Mouse (Mus musculus): ENCODE measurements around the gene Ifi35.
"Not testable (repeated sequence)": the region's sequence is repeated elsewhere in the genome, so short reads cannot be mapped to it uniquely, and the experiment has no call there.

Gene Ifi35

DNA sequence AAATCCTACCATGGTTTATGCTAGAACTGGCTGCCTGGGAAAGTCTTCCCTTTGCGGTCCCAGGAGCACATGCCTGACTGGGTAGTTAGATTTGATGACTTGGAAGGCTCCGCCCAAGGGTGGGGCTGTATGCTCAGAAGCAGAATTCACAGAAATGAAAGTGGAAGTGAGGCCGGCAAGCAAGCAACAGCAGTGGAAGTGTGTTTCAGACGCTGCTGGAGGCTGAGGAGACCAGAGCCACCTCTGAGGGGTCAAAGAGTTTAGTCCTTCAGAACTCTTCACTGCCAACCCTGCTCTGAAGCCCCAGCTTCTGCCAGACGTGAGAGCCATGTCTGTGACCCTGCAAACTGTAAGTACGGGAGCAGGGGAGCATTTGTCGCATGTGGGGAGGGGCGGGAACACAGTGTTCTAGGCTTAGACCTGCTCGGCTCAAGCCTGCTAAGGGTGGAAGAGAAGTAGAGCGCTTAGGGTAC, at the start of gene Ifi35:
Gene Ifi35 (plus strand): TSS at position 134 of the 473 bp plus-strand sequence.
- DNase-seq (ENCODE audit: low read depth, low spot score), result no peak

- no peak for DNase-seq (ENCODE audit: low read depth, low spot score)
Measured at GRCm38 (mm10) chr11:101415306-101415705, 32.9 kb upstream of the Ifi35 start.

- no peak for DNase-seq (ENCODE audit: low read depth, low spot score)
Measured at GRCm38 (mm10) chr11:101416433-101417100, 31.6 kb upstream of the Ifi35 start.

- peak; percentile 75 for DNase-seq (ENCODE audit: low read depth, low spot score)
Measured at GRCm38 (mm10) chr11:101417101-101417855, 30.9 kb upstream of the Ifi35 start, which contains the start of gene Aarsd1. Aarsd1 (minus strand) TSS chr11:101417615.

DNA sequence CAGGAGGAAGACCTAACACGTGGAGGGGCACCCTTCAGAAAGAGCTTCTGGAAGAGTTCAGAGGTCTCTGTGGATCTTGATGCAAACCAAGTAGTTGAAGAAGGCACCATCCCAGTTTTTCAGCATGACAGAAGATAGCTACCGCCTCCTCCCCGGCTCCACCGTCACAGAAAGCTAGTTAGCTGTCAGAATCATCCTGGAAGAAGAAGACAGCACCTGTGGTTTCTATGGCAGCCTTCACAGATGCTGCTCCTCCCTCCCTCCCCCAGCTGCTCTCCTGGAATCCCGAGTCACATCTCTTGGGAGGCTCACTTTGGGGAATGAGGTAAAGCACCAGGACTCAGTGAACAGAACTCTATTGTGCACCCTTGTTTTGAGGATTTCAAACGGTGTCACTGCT, 29.2 kb upstream of the Ifi35 start:
- no peak for DNase-seq (ENCODE audit: low read depth, low spot score)

- no peak for DNase-seq (ENCODE audit: low read depth, low spot score)
Measured at GRCm38 (mm10) chr11:101419610-101420009, 28.6 kb upstream of the Ifi35 start.

DNA sequence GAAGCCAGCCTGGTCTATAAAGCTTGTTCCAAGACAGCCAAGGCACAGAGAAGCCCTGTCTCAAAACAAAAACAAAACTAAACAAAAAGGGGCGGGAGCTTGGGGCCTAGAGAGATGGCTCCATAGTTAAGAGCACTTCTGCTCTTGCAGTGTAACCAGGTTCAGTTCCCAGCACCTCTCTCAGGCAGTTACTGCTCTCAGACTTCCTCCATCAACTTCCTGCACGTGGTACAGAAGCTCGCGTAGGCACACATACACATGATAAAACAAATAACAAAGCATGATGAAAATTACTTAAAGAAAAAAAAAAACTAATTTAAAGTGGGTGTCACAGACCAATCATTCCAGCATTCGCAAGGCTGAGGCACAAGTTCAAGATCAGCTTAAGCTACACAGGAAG, 28.1 kb upstream of the Ifi35 start:
- no peak for DNase-seq (ENCODE audit: low read depth, low spot score)

DNA sequence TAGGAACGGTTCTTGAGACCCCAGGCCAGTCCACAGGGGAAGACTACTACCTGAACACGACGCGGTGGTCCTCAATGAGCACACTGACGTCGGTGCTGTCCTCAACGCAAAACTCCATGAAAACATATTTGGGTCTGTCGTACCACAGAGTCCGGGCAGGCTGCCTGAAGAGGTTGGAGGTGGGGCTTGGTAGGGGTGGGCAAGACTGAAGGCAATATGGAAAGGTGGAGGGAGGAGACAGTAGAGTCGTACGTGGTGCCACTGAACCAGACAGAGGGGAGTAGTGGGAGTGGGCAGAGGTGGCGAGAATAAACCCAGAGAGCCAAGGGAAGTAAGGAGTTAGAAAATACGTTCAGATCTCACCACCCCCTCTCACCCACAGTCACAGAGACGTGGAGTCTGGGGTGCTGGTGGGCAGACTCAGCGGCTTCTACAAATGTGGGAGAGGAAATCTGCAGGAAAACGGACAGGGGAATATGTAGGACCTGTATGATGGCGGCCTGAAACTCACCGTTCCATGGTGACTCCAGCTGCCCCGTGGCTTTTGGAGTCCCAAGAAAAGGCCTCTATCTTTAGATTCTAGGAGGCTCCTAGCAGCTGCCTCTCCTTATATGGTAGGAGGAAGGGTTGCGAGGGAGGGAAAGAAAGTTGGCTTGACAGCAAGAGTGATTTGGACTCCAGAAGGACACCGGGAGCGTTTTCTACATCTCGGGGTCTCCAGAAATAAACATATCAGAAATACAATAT, 23.9 kb upstream of the Ifi35 start, which contains the start of gene Gm27029:
Gene Gm27029 (minus strand): TSS at position 692 of the 747 bp plus-strand sequence.
- no peak for DNase-seq (ENCODE audit: low read depth, low spot score)

- peak; percentile 82 for DNase-seq (ENCODE audit: low read depth, low spot score)
Measured at GRCm38 (mm10) chr11:101424925-101425813, 23.0 kb upstream of the Ifi35 start, which contains the start of the genes Rundc1 and Ptges3l. Rundc1 (plus strand) TSS chr11:101425085. Ptges3l (minus strand) TSS chr11:101425333.

- DNase-seq (ENCODE audit: low read depth, low spot score), result no peak
Measured at GRCm38 (mm10) chr11:101426165-101426564, 22.0 kb upstream of the Ifi35 start.

DNA sequence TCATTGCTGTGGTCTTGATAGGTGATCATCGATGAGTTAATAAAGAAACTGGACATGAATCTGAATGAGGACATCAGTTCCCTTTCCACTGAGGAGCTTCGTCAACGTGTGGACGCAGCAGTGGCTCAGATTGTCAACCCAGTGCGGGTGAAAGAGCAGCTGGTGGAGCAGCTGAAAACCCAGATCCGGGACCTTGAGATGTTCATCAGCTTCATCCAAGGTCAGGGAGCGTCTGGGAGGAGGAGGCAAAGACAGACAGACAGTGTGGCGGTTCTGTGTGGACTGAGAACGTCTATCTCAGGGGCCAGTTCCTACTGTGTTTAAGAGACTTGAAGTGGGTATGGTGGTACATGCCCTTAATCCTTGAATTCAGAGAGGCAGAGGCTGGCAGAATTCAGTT, 16.9 kb upstream of the Ifi35 start:
- no peak for DNase-seq (ENCODE audit: low read depth, low spot score)

DNA sequence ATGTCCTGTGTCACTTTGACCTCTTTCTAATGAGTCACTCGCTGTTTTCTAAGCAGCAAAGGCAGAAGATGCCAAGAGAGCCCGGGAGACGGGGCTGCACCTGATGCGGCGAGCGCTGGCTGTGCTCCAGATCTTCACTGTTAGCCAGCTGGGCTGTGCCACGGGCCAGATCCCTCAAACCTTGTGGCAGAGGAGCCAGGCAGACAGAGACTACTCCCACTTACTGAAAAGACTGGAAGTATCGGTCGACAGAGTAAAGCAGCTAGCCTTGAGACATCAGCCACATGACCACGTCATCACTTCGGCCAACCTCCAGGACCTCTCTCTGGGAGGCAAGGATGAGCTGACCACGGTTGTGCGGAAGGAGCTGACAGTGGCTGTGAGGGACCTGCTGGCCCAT, 14.8 kb upstream of the Ifi35 start:
- DNase-seq (ENCODE audit: low read depth, low spot score), result no peak

DNA sequence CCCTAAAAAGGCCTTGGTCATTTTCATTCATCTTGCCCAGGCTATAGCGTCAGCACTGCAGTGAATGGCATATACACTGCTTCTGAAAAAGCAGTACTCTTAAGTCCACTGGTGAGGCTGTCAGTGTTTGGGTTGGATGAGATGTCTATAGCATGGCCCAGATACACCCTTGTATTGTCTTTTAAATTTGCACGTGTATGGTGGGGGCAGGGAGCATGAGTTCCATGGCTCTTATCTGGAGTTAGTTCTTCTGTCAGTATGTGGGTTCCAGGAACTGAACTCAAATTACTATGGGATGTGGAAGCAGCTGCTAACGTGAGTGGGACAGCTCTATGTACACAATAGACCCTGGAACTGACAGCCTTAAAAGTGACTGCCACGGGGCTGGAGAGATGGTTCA, 12.4 kb upstream of the Ifi35 start:
- DNase-seq (ENCODE audit: low read depth, low spot score), result no peak

DNA sequence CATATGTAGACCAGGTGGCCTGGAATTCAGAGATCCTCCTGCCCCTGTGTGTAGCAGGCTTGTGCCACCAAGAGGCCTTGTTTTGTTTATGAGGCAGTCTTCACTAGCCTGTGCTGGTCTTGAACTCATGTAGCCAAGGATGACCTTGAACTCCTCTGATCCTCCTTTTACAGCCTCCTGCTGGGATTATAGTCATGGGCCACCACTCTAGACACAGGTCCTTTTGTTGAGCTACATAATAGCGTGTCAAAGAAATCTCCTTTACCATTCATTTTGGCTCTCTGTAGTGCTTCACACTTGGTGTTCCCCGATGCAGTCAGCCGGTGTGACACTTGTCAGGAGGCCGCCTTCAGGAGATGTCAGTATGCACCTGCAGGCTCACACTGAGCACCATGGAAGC, 11.3 kb upstream of the Ifi35 start:
- DNase-seq (ENCODE audit: low read depth, low spot score), result no peak

DNA sequence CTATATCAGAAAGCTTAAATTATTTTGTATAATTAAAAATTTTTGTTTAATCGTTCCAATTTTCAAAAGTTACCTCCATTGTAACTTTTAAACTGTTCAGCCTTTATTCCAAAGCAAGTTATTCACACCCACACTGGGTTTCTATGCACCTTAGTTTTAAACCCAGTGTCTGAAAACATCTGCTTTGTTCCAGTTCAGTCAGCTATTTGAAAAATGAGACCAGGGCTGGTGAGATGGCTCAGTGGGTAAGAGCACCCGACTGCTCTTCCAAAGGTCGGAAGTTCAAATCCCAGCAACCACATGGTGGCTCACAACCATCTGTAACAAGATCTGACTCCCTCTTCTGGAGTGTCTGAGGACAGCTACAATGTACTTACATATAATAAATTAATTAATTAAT, 10.2 kb upstream of the Ifi35 start:
- not testable (repeated sequence) for DNase-seq (ENCODE audit: low read depth, low spot score)

GRCm38 (mm10) chr11:101441450-101442126, 6.6 kb upstream of the Ifi35 start:
- not testable (repeated sequence) for DNase-seq (ENCODE audit: low read depth, low spot score)

DNA sequence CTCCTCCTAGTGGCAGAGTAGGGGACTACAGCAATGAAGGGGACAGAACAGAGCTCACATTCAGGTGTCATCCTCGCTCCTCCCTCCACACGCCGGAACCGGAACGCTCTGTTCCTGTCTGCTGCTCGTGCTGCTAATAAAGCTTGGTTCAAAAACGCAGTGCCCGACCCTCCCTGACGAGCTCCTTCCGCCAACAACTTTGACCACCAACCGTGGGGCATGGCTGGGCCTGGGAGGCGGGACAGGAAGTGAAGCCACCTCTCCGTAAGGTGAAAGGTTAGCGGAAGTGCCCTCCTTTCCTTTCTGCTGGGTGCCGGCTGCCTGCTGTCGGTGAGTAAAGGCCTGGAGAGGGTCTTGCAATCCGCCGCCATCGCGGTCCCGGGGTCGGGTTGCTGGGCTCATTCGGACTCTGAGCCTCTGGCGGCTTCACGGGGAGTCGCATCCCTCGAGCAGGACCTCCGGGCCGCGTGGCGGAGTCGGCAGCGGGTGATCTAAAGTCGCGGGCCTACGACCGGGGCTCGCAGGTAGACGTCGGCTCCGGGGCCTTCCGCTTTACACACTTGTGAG, 6.0 kb upstream of the Ifi35 start, which contains the start of gene Rpl27:
Gene Rpl27 (plus strand): TSS at position 172 of the 567 bp plus-strand sequence.
- DNase-seq (ENCODE audit: low read depth, low spot score), result peak; percentile 98

GRCm38 (mm10) chr11:101442760-101443159, 5.4 kb upstream of the Ifi35 start:
- no peak for DNase-seq (ENCODE audit: low read depth, low spot score)

DNA sequence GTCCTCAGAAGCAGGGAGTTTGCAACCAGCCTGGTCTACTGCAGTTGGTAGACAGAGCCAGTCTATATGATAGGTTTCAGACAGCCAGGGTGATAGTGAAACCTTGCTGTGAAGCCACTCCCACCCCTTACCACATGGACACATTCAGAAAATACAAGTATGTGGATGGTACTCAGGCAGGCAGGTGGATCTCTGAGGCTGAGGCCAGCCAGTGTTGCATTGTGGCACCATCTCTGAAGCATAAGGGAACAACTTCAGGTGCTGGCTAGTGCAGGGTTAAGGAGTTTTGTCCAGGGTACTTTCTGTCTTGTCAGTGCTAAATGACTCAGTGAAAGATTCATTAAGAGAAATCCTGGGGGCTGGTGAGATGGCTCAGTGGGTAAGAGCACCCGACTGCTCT, 1.9 kb upstream of the Ifi35 start:
- no peak for DNase-seq (ENCODE audit: low read depth, low spot score)

- DNase-seq (ENCODE audit: low read depth, low spot score), result not testable (repeated sequence)
Measured at GRCm38 (mm10) chr11:101446860-101447259, 1.3 kb upstream of the Ifi35 start.

Measured in retina, adult 2 months (tissue).